Mouse (Mus musculus) central nervous system, embryonic 14 days (tissue): ENCODE results near the gene Hsd17b13. TPM values are rescaled to one million over a fixed set of nuclear protein-coding genes. Genes with fewer than 3 reads are reported as not detected.

Experiments
- polyA plus RNA-seq: library from polyadenylated mRNA; depleted of rRNA; stranded (reverse); fragments of >200 nt; gene quantifications from 2 replicates; pipeline ENCODE4 v1.2.3, GENCODE M21; 2012; rRNA removed

Gene Hsd17b13
- not detected in 2 replicates for polyA plus RNA-seq

GRCm38 (mm10) chr5:103977297-103977696 lies at the start of gene Hsd17b13:
Gene Hsd17b13 (minus strand): TSS chr5:103977410.

GRCm38 (mm10) chr5:104021597-104022378 lies 44.6 kb upstream of the Hsd17b13 start, which contains the start of gene Hsd17b11:
Gene Hsd17b11 (minus strand): TSS chr5:104021919.

GRCm38 (mm10) chr5:103910748-103911409 lies 66.3 kb downstream of the Hsd17b13 start, which contains the start of gene Klhl8:
Gene Klhl8 (minus strand): TSS chr5:103911259.

Other genes with a start within 250 kb of the Hsd17b13 start
- gene Klhl8, start 66.2 kb downstream of the Hsd17b13 start, polyA plus RNA-seq, result 28.2 and 30.0 TPM in 2 replicates
- gene Hsd17b11, start 44.5 kb upstream of the Hsd17b13 start, polyA plus RNA-seq, result 9.1 and 10.8 TPM in 2 replicates
- gene Nudt9, start 68.9 kb upstream of the Hsd17b13 start, polyA plus RNA-seq, result 55.4 and 55.6 TPM in 2 replicates
- not detected in 2 replicates for gene Gm17660, start 100.2 kb upstream of the Hsd17b13 start, polyA plus RNA-seq
- 126 and 134 TPM in 2 replicates for gene Sparcl1, start 136.3 kb upstream of the Hsd17b13 start, polyA plus RNA-seq
- not detected in 2 replicates for gene Dspp, start 193.3 kb upstream of the Hsd17b13 start, polyA plus RNA-seq
- 0.54 and 1.2 TPM in 2 replicates for gene Dmp1, start 225.2 kb upstream of the Hsd17b13 start, polyA plus RNA-seq